Mouse (Mus musculus) right cerebral cortex, adult 18-20 months (tissue): ENCODE measurements around the gene Hebp1.

Source experiments
- DNase-seq: peaks from one replicate; pipeline ENCODE4 v3.0.0; 2022; ENCODE audit warnings: mixed read lengths

Gene Hebp1

DNA sequence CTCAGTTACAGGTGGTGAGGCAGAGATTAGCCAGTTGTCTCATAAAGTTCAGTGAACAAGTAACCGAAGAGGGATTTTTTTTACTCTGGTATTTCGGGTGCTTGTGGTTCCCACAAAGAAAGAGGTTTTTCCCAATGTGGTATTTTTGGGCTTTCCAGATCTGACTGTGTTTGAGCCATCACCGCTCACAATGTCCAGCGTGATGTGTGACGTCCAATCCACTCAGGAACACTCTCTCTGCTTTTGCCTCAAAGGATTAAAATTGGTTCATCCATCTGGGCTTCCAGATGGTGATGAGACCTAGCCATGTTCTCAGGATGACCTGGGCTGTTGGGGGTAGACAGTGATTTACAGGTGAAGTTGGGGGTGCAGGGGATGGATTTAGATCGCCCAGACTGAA is 90.8 kb downstream of the Hebp1 start:
- peak; percentile 26 for DNase-seq

DNA sequence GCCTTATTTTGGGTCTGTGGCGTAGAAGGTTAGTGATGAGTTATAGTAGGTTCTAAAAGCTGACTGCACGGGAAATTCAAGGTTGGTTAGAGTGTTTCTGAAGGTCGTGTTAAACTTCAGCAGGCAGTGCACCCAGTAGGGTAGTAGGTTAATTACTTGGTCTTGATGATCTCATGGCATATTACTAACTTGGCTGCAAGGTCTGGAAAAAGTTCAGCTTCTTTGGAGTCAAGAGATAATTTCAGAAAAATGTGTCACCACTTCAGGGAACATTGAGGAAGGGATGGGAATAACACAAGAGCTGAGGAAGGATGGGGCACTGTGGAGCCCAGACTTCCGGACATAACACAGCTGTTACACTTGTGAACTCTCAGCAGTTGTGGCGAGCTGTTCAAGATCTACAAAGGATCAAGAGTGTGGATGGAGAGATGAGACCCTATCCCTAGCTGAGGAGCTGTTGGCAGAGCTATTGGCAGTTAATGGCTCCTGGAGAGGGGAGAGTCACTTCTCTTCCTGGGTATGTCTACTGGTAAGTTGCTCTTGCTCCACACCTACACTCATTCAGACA is 95.0 kb downstream of the Hebp1 start:
- DNase-seq, result no peak

DNA sequence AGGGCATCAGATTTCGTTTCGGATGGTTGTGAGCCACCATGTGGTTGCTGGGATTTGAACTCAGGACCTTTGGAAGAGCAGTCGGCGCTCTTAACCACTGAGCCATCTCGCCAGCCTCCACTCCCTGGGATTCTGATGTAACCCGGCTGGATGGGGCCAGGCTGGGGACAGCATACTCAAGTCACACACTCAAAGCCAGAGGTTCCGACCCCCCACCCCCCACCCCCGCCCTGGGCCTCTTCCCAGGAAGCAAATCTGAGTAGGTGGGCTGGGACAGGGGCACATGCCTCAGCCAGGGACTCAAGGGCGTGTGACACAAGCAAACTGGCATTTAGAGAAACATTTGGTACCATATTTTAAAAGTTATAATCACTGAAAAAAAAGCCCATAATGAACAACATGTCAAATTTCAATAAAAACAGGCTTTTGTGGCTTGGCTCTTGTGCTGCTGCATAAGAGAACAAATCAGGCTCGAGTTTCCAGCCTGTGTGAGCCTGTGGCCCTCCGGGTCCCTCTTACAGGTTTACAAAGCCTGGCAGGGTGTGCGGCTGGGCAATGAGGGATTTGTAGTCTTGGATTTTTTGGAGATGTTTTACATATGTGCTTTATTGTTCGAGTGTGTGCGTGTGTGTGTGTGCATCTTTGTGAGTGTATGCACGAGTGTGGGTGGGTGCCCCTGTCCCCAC is 96.9 kb downstream of the Hebp1 start:
- no peak for DNase-seq

DNA sequence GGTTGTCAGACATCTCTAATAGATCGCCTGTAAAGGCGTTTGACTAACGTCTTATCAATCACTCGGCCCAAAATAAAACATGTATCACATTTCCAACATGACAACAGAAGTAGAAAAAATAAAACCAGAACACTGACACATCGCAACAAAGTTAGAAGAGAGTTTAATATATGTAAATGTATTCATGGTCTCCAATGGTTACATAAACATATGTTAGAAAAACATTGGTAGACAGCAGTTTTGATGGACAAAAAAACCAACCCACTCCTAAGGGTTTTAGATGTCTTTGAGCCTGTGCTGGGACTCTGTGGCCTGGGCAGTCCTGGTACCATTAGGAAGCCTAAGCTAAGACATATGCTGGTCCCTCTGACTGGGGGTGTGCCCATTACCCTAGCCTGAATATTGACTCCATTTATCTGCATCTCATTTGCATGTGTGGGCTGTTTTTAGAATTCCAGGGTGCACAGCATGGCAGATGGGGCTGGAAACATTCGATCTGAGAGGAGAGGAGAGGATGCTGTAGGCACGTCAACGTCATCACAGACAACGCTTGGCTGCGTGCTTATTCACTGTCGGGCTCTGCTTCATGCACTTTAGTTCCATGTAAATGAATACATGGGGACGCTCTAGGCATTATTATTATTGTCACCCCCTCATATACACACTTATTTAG is 104.9 kb downstream of the Hebp1 start:
- DNase-seq, result peak; percentile 71

DNA sequence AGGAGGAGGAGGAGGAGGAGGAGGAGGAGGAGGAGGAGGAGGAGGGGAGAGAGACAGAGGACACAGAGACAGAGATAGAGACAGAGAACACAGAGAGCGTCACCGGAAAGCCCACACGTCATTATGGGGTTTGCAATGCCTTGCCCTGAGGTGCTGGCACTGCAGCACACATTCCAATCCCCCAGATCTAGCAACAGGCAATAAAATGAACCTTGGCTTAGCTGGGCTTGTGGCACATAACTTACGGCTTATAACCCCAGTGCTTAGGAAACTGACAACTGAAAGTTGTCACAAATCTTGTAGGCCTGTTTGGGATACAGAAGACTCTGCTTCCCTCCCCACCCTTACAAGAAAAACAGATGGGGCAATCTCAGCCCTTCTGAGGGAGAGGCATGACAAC is 107.2 kb downstream of the Hebp1 start:
- no peak for DNase-seq

DNA sequence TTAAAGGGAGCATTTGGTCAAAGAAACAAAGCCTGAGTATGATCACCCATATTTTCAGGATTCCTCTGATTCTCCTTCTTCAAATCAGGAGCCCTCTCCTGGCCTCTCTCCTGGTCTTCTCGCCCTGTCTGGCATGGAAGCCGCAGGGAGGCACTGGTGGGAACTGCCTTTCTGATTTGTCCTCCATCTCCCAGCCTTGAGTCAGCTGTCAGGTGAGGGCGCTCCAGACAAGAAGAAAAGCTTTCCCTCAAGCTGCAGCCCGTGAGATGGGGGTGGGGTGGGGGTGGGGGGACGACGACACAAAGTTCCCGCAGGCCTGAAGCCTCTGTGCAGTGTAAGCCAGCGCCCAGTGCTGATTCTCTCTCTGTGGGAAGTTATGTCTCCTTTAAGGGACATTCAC is 108.0 kb downstream of the Hebp1 start:
- peak; percentile 70 for DNase-seq

DNA sequence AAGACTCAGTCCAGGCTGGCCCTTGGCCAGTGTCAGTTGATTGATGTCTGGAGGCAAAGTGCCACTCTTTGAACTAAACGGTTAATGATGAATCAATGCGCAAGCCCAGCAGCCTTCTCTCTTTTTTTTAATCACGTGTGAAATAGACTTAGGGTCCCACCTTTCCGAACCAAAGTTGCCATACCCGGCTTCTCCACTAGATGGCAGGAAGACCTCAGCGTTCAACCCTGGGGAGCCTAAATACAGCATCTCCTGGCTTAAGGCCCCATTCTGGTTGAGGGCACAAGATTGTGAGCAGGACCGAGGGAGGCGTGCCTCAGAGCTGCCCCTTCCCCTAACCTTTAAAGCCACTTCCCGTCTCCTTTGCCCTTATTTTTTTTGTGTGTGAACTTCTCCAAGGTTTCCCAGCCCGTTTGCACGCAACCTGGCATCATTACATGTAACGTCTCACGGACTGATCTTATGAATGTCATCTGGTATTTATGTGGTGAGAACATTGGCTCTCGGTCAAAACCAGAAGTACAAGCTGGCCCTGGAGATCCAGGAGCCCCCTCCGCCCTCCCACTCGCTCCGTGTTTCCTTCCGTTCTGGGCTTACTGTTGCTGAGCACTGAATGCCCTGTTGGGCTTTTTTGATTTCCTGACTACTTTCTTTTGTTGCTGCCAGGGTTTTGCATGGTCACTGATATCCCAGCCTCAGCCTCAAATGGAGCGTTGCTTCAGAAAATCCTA is 109.9 kb downstream of the Hebp1 start:
- DNase-seq, result peak; percentile 79
